Mouse (Mus musculus) embryonic facial prominence, embryonic 15.5 days (tissue): Measurements from ENCODE around the gene Ptprj. TPM values are rescaled to one million over a fixed set of nuclear protein-coding genes. Genes with fewer than 3 reads are reported as not detected.

Experiments used
- polyA plus RNA-seq: library from polyadenylated mRNA; unstranded; fragments of >200 nt; fragmentation: Nextera tagmentation; extraction: Ambion mirVana; gene quantifications from 2 replicates; pipeline ENCODE4 v1.2.1, GENCODE M21; 2015

Ptprj gene
- polyA plus RNA-seq, 1 experiment from 2014 or later, result 2.7 TPM

Other genes starting within 250 kb of the Ptprj start
- 0.14 and 0.49 TPM in 2 replicates for gene Olfr1274-ps, start 182.0 kb downstream of the Ptprj start, polyA plus RNA-seq
- 30.7 and 34.0 TPM in 2 replicates for gene Nup160, start 96.6 kb upstream of the Ptprj start, polyA plus RNA-seq
- 92.9 and 108 TPM in 2 replicates for gene Fnbp4, start 164.7 kb upstream of the Ptprj start, polyA plus RNA-seq
- gene Agbl2, start 202.1 kb upstream of the Ptprj start, polyA plus RNA-seq, result 2.5 and 4.2 TPM in 2 replicates